Mouse (Mus musculus) spleen, adult 2 months (tissue): ENCODE data around the gene Slc35d2.

Experiments
- CTCF ChIP-seq: fragments of 200-500 bp; IDR thresholded peaks from 2 replicates; pipeline ENCODE4 v1.5.1; 2011; ENCODE audit warnings: mild to moderate bottlenecking, inconsistent platforms; ENCODE audit not compliant: insufficient read depth, insufficient read length, insufficient replicate concordance; ENCODE audit errors: extremely low read depth
- POLR2A ChIP-seq: fragments of 200-500 bp; IDR thresholded peaks from 2 replicates; pipeline ENCODE4 v1.6.1; 2011; ENCODE audit warnings: low read depth, low read length, inconsistent platforms

DNA sequence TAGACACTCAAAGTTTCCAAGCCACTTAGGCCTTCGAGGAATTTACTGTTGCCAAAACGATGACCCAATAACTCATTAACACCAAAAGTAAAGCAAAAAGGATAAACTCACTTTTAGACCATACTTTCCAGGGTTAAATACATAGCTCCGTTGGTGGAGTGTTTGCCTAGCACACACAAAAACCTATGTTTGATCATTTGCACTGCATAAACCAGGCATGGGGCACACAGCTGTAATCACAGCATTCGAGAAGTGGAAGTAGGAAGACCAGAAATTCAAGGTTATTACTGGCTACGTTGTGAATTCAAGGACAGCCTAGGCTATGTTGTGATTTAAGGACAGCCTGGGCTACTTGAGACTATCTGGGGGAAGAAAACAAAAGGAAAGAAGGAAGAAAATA, 38.9 kb downstream of the Slc35d2 start:
- TF ChIP-seq CTCF (no peak), POLR2A (no peak)
